Mouse (Mus musculus) erythroblast, embryonic 14.5 days (primary cell): ENCODE data around the gene Rab15. TPM values are rescaled to one million over a fixed set of nuclear protein-coding genes. Genes with fewer than 3 reads are reported as not detected.

Experiments used
- H3K27me3 ChIP-seq: 2 replicates; pipeline ENCODE4 v1.6.1; 2012; ENCODE audit warnings: inconsistent platforms; ENCODE audit not compliant: control insufficient read depth
- H3K36me3 ChIP-seq: 2 replicates; pipeline ENCODE4 v1.6.1; 2012; ENCODE audit warnings: mild to moderate bottlenecking, inconsistent platforms; ENCODE audit not compliant: control insufficient read depth
- H3K4me1 ChIP-seq: 2 replicates; pipeline ENCODE4 v1.6.1; 2012; ENCODE audit warnings: inconsistent platforms; ENCODE audit not compliant: control insufficient read depth
- H3K4me3 ChIP-seq: replicated peaks from 2 replicates; pipeline ENCODE3; 2012; ENCODE audit warnings: moderate library complexity, mild to moderate bottlenecking, inconsistent platforms
- H3K9me3 ChIP-seq: 2 replicates; pipeline ENCODE4 v1.6.1; 2012; ENCODE audit warnings: low read length, inconsistent platforms, mixed read lengths; ENCODE audit not compliant: control insufficient read depth
- GATA1 ChIP-seq: IDR thresholded peaks from 2 replicates; pipeline ENCODE4 v1.6.1; 2012; ENCODE audit warnings: low read length, inconsistent platforms, mixed read lengths
- TAL1 ChIP-seq: IDR thresholded peaks from 3 replicates; pipeline ENCODE4 v1.6.1; 2012; ENCODE audit warnings: low read length, inconsistent platforms, mixed read lengths
- polyA plus RNA-seq: library from polyadenylated mRNA; stranded (reverse); fragments of >175 nt; gene quantifications from 2 replicates; pipeline ENCODE4 v1.2.3, GENCODE M21; 2012

Rab15 gene
- polyA plus RNA-seq, 1 experiment = not detected

- no peaks in the 10 kb centered on the region for H3K36me3 ChIP-seq
- H3K4me3 ChIP-seq = no peak overlapping the region
- H3K27me3 ChIP-seq = peaks cover 22% of the 10 kb centered on the region
- TF ChIP-seq TAL1 = no peak
- no peak for TF ChIP-seq GATA1
- H3K9me3 ChIP-seq = no peaks in the 10 kb centered on the region
- no peaks in the 10 kb centered on the region for H3K4me1 ChIP-seq
These were observed 32.1 kb downstream of the Rab15 start for GRCm38 (mm10) chr12:76790446-76791084.

GRCm38 (mm10) chr12:76784056-76784619 lies 38.6 kb downstream of the Rab15 start:
- peaks cover 18% of the 10 kb centered on the region for H3K36me3 ChIP-seq
- H3K4me3 ChIP-seq = no peak overlapping the region
- H3K27me3 ChIP-seq = no peaks in the 10 kb centered on the region
- no peaks in the 10 kb centered on the region for H3K4me1 ChIP-seq
- TF ChIP-seq GATA1 = no peak
- TF ChIP-seq TAL1 = no peak
- no peaks in the 10 kb centered on the region for H3K9me3 ChIP-seq

- Histone ChIP-seq H3K27me3 (no peaks in the 10 kb centered on the region), H3K4me1 (no peaks in the 10 kb centered on the region), H3K9me3 (no peaks in the 10 kb centered on the region), H3K36me3 (peaks cover 39% of the 10 kb centered on the region), H3K4me3 (no peak overlapping the region)
- TF ChIP-seq TAL1 (no peak), GATA1 (no peak)
These were observed 41.9 kb downstream of the Rab15 start for GRCm38 (mm10) chr12:76780639-76781468.

GRCm38 (mm10) chr12:76779951-76780350 lies 42.8 kb downstream of the Rab15 start:
- H3K36me3 ChIP-seq = peaks cover 44% of the 10 kb centered on the region
- no peaks in the 10 kb centered on the region for H3K27me3 ChIP-seq

GRCm38 (mm10) chr12:76778305-76779083 lies 44.2 kb downstream of the Rab15 start:
- TF ChIP-seq TAL1 (no peak), GATA1 (no peak)
- Histone ChIP-seq H3K36me3 (peaks cover 51% of the 10 kb centered on the region), H3K4me1 (peaks cover 3% of the 10 kb centered on the region; the same call in 1 of the 2 replicates)

More at GRCm38 (mm10) chr12:76779951-76780350, 42.8 kb downstream of the Rab15 start:
- Histone ChIP-seq H3K9me3 (no peaks in the 10 kb centered on the region), H3K4me3 (no peak overlapping the region), H3K4me1 (no peaks in the 10 kb centered on the region)
- TF ChIP-seq TAL1 (no peak), GATA1 (no peak)

GRCm38 (mm10) chr12:76777845-76778244 lies 44.9 kb downstream of the Rab15 start:
- no peaks in the 10 kb centered on the region for H3K9me3 ChIP-seq
- TF ChIP-seq GATA1 (no peak), TAL1 (no peak)
- H3K4me3 ChIP-seq = no peak overlapping the region
- peaks cover 55% of the 10 kb centered on the region for H3K36me3 ChIP-seq
- peaks cover 3% of the 10 kb centered on the region; the same call in 1 of the 2 replicates for H3K4me1 ChIP-seq
- no peaks in the 10 kb centered on the region for H3K27me3 ChIP-seq

More at GRCm38 (mm10) chr12:76778305-76779083, 44.2 kb downstream of the Rab15 start:
- no peaks in the 10 kb centered on the region for H3K9me3 ChIP-seq
- no peaks in the 10 kb centered on the region for H3K27me3 ChIP-seq
- no peak overlapping the region for H3K4me3 ChIP-seq

GRCm38 (mm10) chr12:76776898-76777297 lies 45.8 kb downstream of the Rab15 start:
- TF ChIP-seq GATA1 = no peak
- no peak for TF ChIP-seq TAL1

GRCm38 (mm10) chr12:76775132-76775531 lies 47.6 kb downstream of the Rab15 start:
- Histone ChIP-seq H3K9me3 (no peaks in the 10 kb centered on the region), H3K4me1 (peaks cover 3% of the 10 kb centered on the region; the same call in 1 of the 2 replicates), H3K27me3 (no peaks in the 10 kb centered on the region), H3K4me3 (no peak overlapping the region), H3K36me3 (peaks cover 42% of the 10 kb centered on the region)
- TF ChIP-seq GATA1 = no peak
- TF ChIP-seq TAL1 = no peak

More at GRCm38 (mm10) chr12:76776898-76777297, 45.8 kb downstream of the Rab15 start:
- no peaks in the 10 kb centered on the region for H3K27me3 ChIP-seq
- H3K4me1 ChIP-seq = peaks cover 3% of the 10 kb centered on the region; the same call in 1 of the 2 replicates
- H3K9me3 ChIP-seq = no peaks in the 10 kb centered on the region
- H3K36me3 ChIP-seq = peaks cover 50% of the 10 kb centered on the region
- no peak overlapping the region for H3K4me3 ChIP-seq
